ENCODE assay signal across 8 mouse cellular contexts in genomic region chr2:32150924-32151659, GRCm38 (mm10). TPM values are rescaled to one million over a fixed set of nuclear protein-coding genes. Genes with fewer than 3 reads are reported as not detected.
DNase-seq lines count a peak whose midpoint lies in the region; ATAC-seq and TF ChIP-seq lines count a peak whose summit lies in the region.

TSS of gene Prrc2b (plus strand) at chr2:32151082.

- peak within 1 kb of the TSS; percentile 99 for H3K9ac ChIP-seq in forebrain, embryonic 16.5 days (replicated peaks; ENCODE audit: low read depth, low read length)
- H3K9ac ChIP-seq in hindbrain, embryonic 13.5 days = peak within 1 kb of the TSS; percentile 100

- no peaks in the 10 kb centered on the region for H3K9me3 ChIP-seq in forebrain, embryonic 16.5 days (ENCODE audit: control insufficient read depth, low read length)
- H3K9me3 ChIP-seq in hindbrain, embryonic 13.5 days = no peaks in the 10 kb centered on the region

- H3K36me3 ChIP-seq in forebrain, embryonic 16.5 days (ENCODE audit: control insufficient read depth, insufficient read depth) = no peaks in the 10 kb centered on the region
- no peaks in the 10 kb centered on the region for H3K36me3 ChIP-seq in hindbrain, embryonic 13.5 days
- H3K36me3 ChIP-seq in small intestine, adult 2 months (ENCODE audit: control insufficient read depth, insufficient read depth, low read length) = no peaks in the 10 kb centered on the region

- peak within 1 kb of the TSS; percentile 78 for H3K4me3 ChIP-seq in brown adipose tissue, adult 24 weeks (ENCODE audit: insufficient read depth, low read depth, low read length)
- peak within 1 kb of the TSS; percentile 84 for H3K4me3 ChIP-seq in forebrain, embryonic 16.5 days (replicated peaks; ENCODE audit: low read length)
- peak within 1 kb of the TSS; percentile 91 for H3K4me3 ChIP-seq in hindbrain, embryonic 13.5 days
- peak within 1 kb of the TSS; percentile 99 for H3K4me3 ChIP-seq in small intestine, adult 2 months (ENCODE audit: low read depth, low read length)

- peak; percentile 71 to 82 for DNase-seq in adrenal gland, adult 18-20 months (ENCODE audit: low spot score in 2 of 2)
- DNase-seq in adrenal gland, adult (ENCODE audit: inconsistent age in 2 of 2, low spot score in 1 of 2) = no peak
- peak; percentile 44 to 55 for DNase-seq in left cerebral cortex, postnatal 36 days (ENCODE audit: low spot score in 2 of 2)

- 0 out of 2 replicates have a peak, but pooled peaks have one; percentile 12 for TF ChIP-seq CTCF in small intestine, adult 2 months (IDR thresholded peaks at IDR 0.05; ENCODE audit: extremely low read depth, insufficient read length, insufficient replicate concordance, low read depth, low read length)

- TF ChIP-seq POLR2A in small intestine, adult 2 months (IDR thresholded peaks at IDR 0.05; ENCODE audit: low read depth, low read length) = peak; percentile 44; the same call in 1 of the 2 replicates

- H3K27ac ChIP-seq in brown adipose tissue, adult 24 weeks (replicated peaks; ENCODE audit: low read depth, low read length) = peak within 1 kb of the TSS; percentile 64
- H3K27ac ChIP-seq in forebrain, embryonic 16.5 days (ENCODE audit: low read length) = peak within 1 kb of the TSS; percentile 98
- peak within 1 kb of the TSS; percentile 100 for H3K27ac ChIP-seq in hindbrain, embryonic 13.5 days
- H3K27ac ChIP-seq in small intestine, adult 2 months (ENCODE audit: insufficient read depth, low read depth, low read length) = peak within 1 kb of the TSS; percentile 29

- under 1% methylated on average over 38 of the region's 117 CpGs for WGBS in forebrain, embryonic 16.5 days
- under 1% methylated on average over 58 of the region's 117 CpGs for WGBS in hindbrain, embryonic 13.5 days
- WGBS in small intestine, adult 2 months = under 1% methylated on average over 82 of the region's 117 CpGs

- ATAC-seq in forebrain, embryonic 16.5 days = peak; percentile 69
- ATAC-seq in hindbrain, embryonic 13.5 days (ENCODE audit: low FRiP score) = peak; percentile 55
- no peak for ATAC-seq in megakaryocyte-erythroid progenitor cell, adult 5-6 weeks (replicated peaks; ENCODE audit: low FRiP score, low TSS enrichment, poor library complexity, severe bottlenecking)

- H3K27me3 ChIP-seq in forebrain, embryonic 16.5 days (replicated peaks; ENCODE audit: control insufficient read depth, insufficient read depth, low read length) = no peaks in the 10 kb centered on the region
- no peaks in the 10 kb centered on the region for H3K27me3 ChIP-seq in hindbrain, embryonic 13.5 days
- H3K27me3 ChIP-seq in small intestine, adult 2 months (ENCODE audit: control insufficient read depth, insufficient read depth, low read length) = no peaks in the 10 kb centered on the region

- peak within 1 kb of the TSS; percentile 97 for H3K4me2 ChIP-seq in forebrain, embryonic 16.5 days (ENCODE audit: low read length)
- peak within 1 kb of the TSS; percentile 100 for H3K4me2 ChIP-seq in hindbrain, embryonic 13.5 days

- peaks cover 25% of the 10 kb centered on the region for H3K4me1 ChIP-seq in brown adipose tissue, adult 24 weeks (ENCODE audit: control insufficient read depth, insufficient read depth, insufficient read length, low read length)
- peaks cover 48% of the 10 kb centered on the region for H3K4me1 ChIP-seq in forebrain, embryonic 16.5 days (replicated peaks; ENCODE audit: control insufficient read depth, insufficient read depth, low read length)
- H3K4me1 ChIP-seq in hindbrain, embryonic 13.5 days (replicated peaks) = peaks cover 52% of the 10 kb centered on the region
- H3K4me1 ChIP-seq in small intestine, adult 2 months (ENCODE audit: control insufficient read depth, insufficient read depth, insufficient read length, low read length) = peaks cover 12% of the 10 kb centered on the region

- intact Hi-C loops in left cerebral cortex, postnatal 36 days (cut with DNase I) = loop anchor here (5.0 kb wide), 1 partner anchor 36 kb away; no protein-coding TSS in a partner anchor

RNA-seq across cellular contexts. Expression of gene Prrc2b, which starts in this region (rescaled TPM):
- total RNA-seq in adrenal gland, adult 18-20 months (2021) = 100 to 1,000 TPM in 1 of 2 experiments, 10 to 100 TPM in 1; 94.4 to 102 TPM
- 14.6 and 15.1 TPM in 2 replicates for polyA plus RNA-seq in brown adipose tissue, adult 24 weeks (2012; ENCODE audit: insufficient read depth, insufficient read length, missing spikeins)
- 75.5 and 84.7 TPM in 2 replicates for polyA plus RNA-seq in forebrain, embryonic 16.5 days (2015; fragmentation: Nextera tagmentation; extraction: Ambion mirVana)
- polyA plus RNA-seq in hindbrain, embryonic 13.5 days (2015; fragmentation: Nextera tagmentation; extraction: Ambion mirVana) = 65.8 and 68.8 TPM in 2 replicates
- 100 to 1,000 TPM; 257 to 259 TPM for total RNA-seq in left cerebral cortex, postnatal 36 days (2021)
- 58.3 and 63.5 TPM in 2 replicates for total RNA-seq in megakaryocyte-erythroid progenitor cell, adult 5-6 weeks (2014; fragmentation: Nextera tagmentation)
- total RNA-seq in megakaryocyte-erythroid progenitor cell, adult 5-6 weeks (2017) = 13.9 and 20.1 TPM in 2 replicates
- 16.3 and 23.4 TPM in 2 replicates for polyA plus RNA-seq in small intestine, adult 2 months (2012; rRNA removed)

Comparison
In these comparisons a context has a peak if more than half of its experiments do, and no peak if none do; other contexts are left out.
1. DNase-seq: peak in adrenal gland, adult 18-20 months (2 of 2) and left cerebral cortex, postnatal 36 days (2 of 2); none in adrenal gland, adult (0 of 2).
2. H3K27ac ChIP-seq: peak in every context shown above with its lines; median percentile 100 in hindbrain, embryonic 13.5 days; 98 in forebrain, embryonic 16.5 days; 64 in brown adipose tissue, adult 24 weeks; 29 in small intestine, adult 2 months.
3. Peak in every context shown above with its lines, with median percentiles within 50 percentile points of each other: H3K4me3 ChIP-seq.